Mouse (Mus musculus): ENCODE measurements around the gene Gm10053. TPM values are rescaled to one million over a fixed set of nuclear protein-coding genes. Genes with fewer than 3 reads are reported as not detected.
"Not testable (repeated sequence)": the region's sequence is repeated elsewhere in the genome, so short reads cannot be mapped to it uniquely, and the experiment has no call there.

Gm10053 gene
- polyA plus RNA-seq (2011; ENCODE audit: insufficient read depth, insufficient read length, low read depth, missing spikeins) = 200 and 230 TPM in 2 replicates

GRCm38 (mm10) chr19:24875129-24875870 lies at the start of gene Gm10053:
Gm10053 (plus strand) TSS chr19:24875686.
- H3K36me3 ChIP-seq (ENCODE audit: control insufficient read depth, insufficient read depth, low read length, poor library complexity, severe bottlenecking); H3K9me3 ChIP-seq (replicated peaks; ENCODE audit: control insufficient read depth, insufficient read depth, low read length, poor library complexity, severe bottlenecking); H3K4me3 ChIP-seq (ENCODE audit: low read depth, low read length); H3K9ac ChIP-seq (ENCODE audit: low read depth, poor library complexity, severe bottlenecking); H3K27ac ChIP-seq (ENCODE audit: insufficient read depth, low read length); H3K27me3 ChIP-seq (ENCODE audit: control insufficient read depth, insufficient read depth, low read length, poor library complexity, severe bottlenecking); H3K4me1 ChIP-seq (ENCODE audit: control insufficient read depth, insufficient read depth, low read length): not testable (repeated sequence)

GRCm38 (mm10) chr19:24842080-24842479 lies 33.4 kb upstream of the Gm10053 start:
- Histone ChIP-seq H3K9ac (ENCODE audit: low read depth, poor library complexity, severe bottlenecking) (no peak overlapping the region), H3K4me1 (ENCODE audit: control insufficient read depth, insufficient read depth, low read length) (no peaks in the 10 kb centered on the region), H3K4me3 (ENCODE audit: low read depth, low read length) (no peak overlapping the region), H3K36me3 (ENCODE audit: control insufficient read depth, insufficient read depth, low read length, poor library complexity, severe bottlenecking) (no peaks in the 10 kb centered on the region), H3K9me3 (replicated peaks; ENCODE audit: control insufficient read depth, insufficient read depth, low read length, poor library complexity, severe bottlenecking) (no peaks in the 10 kb centered on the region), H3K27ac (ENCODE audit: insufficient read depth, low read length) (no peak overlapping the region), H3K27me3 (ENCODE audit: control insufficient read depth, insufficient read depth, low read length, poor library complexity, severe bottlenecking) (no peaks in the 10 kb centered on the region)
- no peak for TF ChIP-seq EP300 (IDR thresholded peaks at IDR 0.05; ENCODE audit: insufficient read depth, low read depth, low read length)
- TF ChIP-seq POLR2A (IDR thresholded peaks at IDR 0.05; ENCODE audit: insufficient read depth, low read length) = no peak
- no peak for TF ChIP-seq CTCF (IDR thresholded peaks at IDR 0.05; ENCODE audit: low read depth, low read length)

GRCm38 (mm10) chr19:24845007-24845546 lies 30.4 kb upstream of the Gm10053 start:
- no peak overlapping the region for H3K9ac ChIP-seq (ENCODE audit: low read depth, poor library complexity, severe bottlenecking)
- H3K4me3 ChIP-seq (ENCODE audit: low read depth, low read length) = no peak overlapping the region
- TF ChIP-seq POLR2A (IDR thresholded peaks at IDR 0.05; ENCODE audit: insufficient read depth, low read length) (no peak), CTCF (IDR thresholded peaks at IDR 0.05; ENCODE audit: low read depth, low read length) (no peak), EP300 (IDR thresholded peaks at IDR 0.05; ENCODE audit: insufficient read depth, low read depth, low read length) (no peak)
- no peaks in the 10 kb centered on the region for H3K27me3 ChIP-seq (ENCODE audit: control insufficient read depth, insufficient read depth, low read length, poor library complexity, severe bottlenecking)
- H3K27ac ChIP-seq (ENCODE audit: insufficient read depth, low read length) = no peak overlapping the region
- H3K9me3 ChIP-seq (replicated peaks; ENCODE audit: control insufficient read depth, insufficient read depth, low read length, poor library complexity, severe bottlenecking) = no peaks in the 10 kb centered on the region
- H3K4me1 ChIP-seq (ENCODE audit: control insufficient read depth, insufficient read depth, low read length) = no peaks in the 10 kb centered on the region
- no peaks in the 10 kb centered on the region for H3K36me3 ChIP-seq (ENCODE audit: control insufficient read depth, insufficient read depth, low read length, poor library complexity, severe bottlenecking)

GRCm38 (mm10) chr19:24848345-24848744 lies 27.1 kb upstream of the Gm10053 start:
- Histone ChIP-seq H3K36me3 (ENCODE audit: control insufficient read depth, insufficient read depth, low read length, poor library complexity, severe bottlenecking) (no peaks in the 10 kb centered on the region), H3K9me3 (replicated peaks; ENCODE audit: control insufficient read depth, insufficient read depth, low read length, poor library complexity, severe bottlenecking) (no peaks in the 10 kb centered on the region), H3K9ac (ENCODE audit: low read depth, poor library complexity, severe bottlenecking) (no peak overlapping the region), H3K27me3 (ENCODE audit: control insufficient read depth, insufficient read depth, low read length, poor library complexity, severe bottlenecking) (no peaks in the 10 kb centered on the region), H3K4me3 (ENCODE audit: low read depth, low read length) (no peak overlapping the region), H3K27ac (ENCODE audit: insufficient read depth, low read length) (no peak overlapping the region), H3K4me1 (ENCODE audit: control insufficient read depth, insufficient read depth, low read length) (no peaks in the 10 kb centered on the region)
- TF ChIP-seq CTCF (IDR thresholded peaks at IDR 0.05; ENCODE audit: low read depth, low read length) (no peak), EP300 (IDR thresholded peaks at IDR 0.05; ENCODE audit: insufficient read depth, low read depth, low read length) (no peak), POLR2A (IDR thresholded peaks at IDR 0.05; ENCODE audit: insufficient read depth, low read length) (no peak)

GRCm38 (mm10) chr19:24848844-24849243 lies 26.6 kb upstream of the Gm10053 start:
- Histone ChIP-seq H3K27me3 (ENCODE audit: control insufficient read depth, insufficient read depth, low read length, poor library complexity, severe bottlenecking) (no peaks in the 10 kb centered on the region), H3K9me3 (replicated peaks; ENCODE audit: control insufficient read depth, insufficient read depth, low read length, poor library complexity, severe bottlenecking) (no peaks in the 10 kb centered on the region), H3K4me1 (ENCODE audit: control insufficient read depth, insufficient read depth, low read length) (no peaks in the 10 kb centered on the region), H3K27ac (ENCODE audit: insufficient read depth, low read length) (no peak overlapping the region), H3K36me3 (ENCODE audit: control insufficient read depth, insufficient read depth, low read length, poor library complexity, severe bottlenecking) (no peaks in the 10 kb centered on the region), H3K9ac (ENCODE audit: low read depth, poor library complexity, severe bottlenecking) (no peak overlapping the region), H3K4me3 (ENCODE audit: low read depth, low read length) (no peak overlapping the region)
- TF ChIP-seq POLR2A (IDR thresholded peaks at IDR 0.05; ENCODE audit: insufficient read depth, low read length) = no peak
- TF ChIP-seq EP300 (IDR thresholded peaks at IDR 0.05; ENCODE audit: insufficient read depth, low read depth, low read length) = no peak
- no peak for TF ChIP-seq CTCF (IDR thresholded peaks at IDR 0.05; ENCODE audit: low read depth, low read length)
